Mouse (Mus musculus): Measurements from ENCODE around the gene Ccl2.

The Ccl2 gene

GRCm38 (mm10) chr11:82022504-82023056, 12.8 kb upstream of the Ccl2 start:
- H3K4me3 ChIP-seq (replicated peaks; ENCODE audit: low read length): no peak overlapping the region
- H3K9me3 ChIP-seq (ENCODE audit: low read length): no peaks in the 10 kb centered on the region
- H3K27me3 ChIP-seq (ENCODE audit: insufficient read depth, low read length): no peaks in the 10 kb centered on the region
- no peaks in the 10 kb centered on the region for H3K4me1 ChIP-seq (replicated peaks; ENCODE audit: low read depth, low read length)
- no peaks in the 10 kb centered on the region for H3K36me3 ChIP-seq (ENCODE audit: insufficient read depth, low read length)
- no peak for TF ChIP-seq POU5F1 (IDR thresholded peaks at IDR 0.05; ENCODE audit: borderline replicate concordance, low read length)
- TF ChIP-seq NANOG (IDR thresholded peaks at IDR 0.05; ENCODE audit: borderline replicate concordance, low read length): no peak
- no peak for TF ChIP-seq CTCF (conservative IDR thresholded peaks at IDR 0.05; ENCODE audit: low read length)

- Histone ChIP-seq H3K4me3 (replicated peaks; ENCODE audit: low read length) (no peak overlapping the region), H3K36me3 (ENCODE audit: insufficient read depth, low read length) (no peaks in the 10 kb centered on the region), H3K4me1 (replicated peaks; ENCODE audit: low read depth, low read length) (no peaks in the 10 kb centered on the region), H3K27me3 (ENCODE audit: insufficient read depth, low read length) (no peaks in the 10 kb centered on the region), H3K9me3 (ENCODE audit: low read length) (peaks cover under 1% of the 10 kb centered on the region; the same call in 1 of the 2 replicates)
- TF ChIP-seq CTCF (conservative IDR thresholded peaks at IDR 0.05; ENCODE audit: low read length) (no peak), POU5F1 (IDR thresholded peaks at IDR 0.05; ENCODE audit: borderline replicate concordance, low read length) (no peak), NANOG (IDR thresholded peaks at IDR 0.05; ENCODE audit: borderline replicate concordance, low read length) (no peak)
Observed at GRCm38 (mm10) chr11:82023769-82024168, 11.6 kb upstream of the Ccl2 start.

- TF ChIP-seq NANOG (IDR thresholded peaks at IDR 0.05; ENCODE audit: borderline replicate concordance, low read length) (no peak), CTCF (conservative IDR thresholded peaks at IDR 0.05; ENCODE audit: low read length) (no peak), POU5F1 (IDR thresholded peaks at IDR 0.05; ENCODE audit: borderline replicate concordance, low read length) (no peak)
- H3K9me3 ChIP-seq (ENCODE audit: low read length): peaks cover 14% of the 10 kb centered on the region
- no peaks in the 10 kb centered on the region for H3K36me3 ChIP-seq (ENCODE audit: insufficient read depth, low read length)
- H3K4me1 ChIP-seq (replicated peaks; ENCODE audit: low read depth, low read length): no peaks in the 10 kb centered on the region
- no peak overlapping the region for H3K4me3 ChIP-seq (replicated peaks; ENCODE audit: low read length)
- no peaks in the 10 kb centered on the region for H3K27me3 ChIP-seq (ENCODE audit: insufficient read depth, low read length)
Observed at GRCm38 (mm10) chr11:82030171-82030570, 5.2 kb upstream of the Ccl2 start.

- TF ChIP-seq POU5F1 (IDR thresholded peaks at IDR 0.05; ENCODE audit: borderline replicate concordance, low read length) (no peak), NANOG (IDR thresholded peaks at IDR 0.05; ENCODE audit: borderline replicate concordance, low read length) (no peak), CTCF (conservative IDR thresholded peaks at IDR 0.05; ENCODE audit: low read length) (no peak)
- no peaks in the 10 kb centered on the region for H3K27me3 ChIP-seq (ENCODE audit: insufficient read depth, low read length)
- no peak overlapping the region for H3K4me3 ChIP-seq (replicated peaks; ENCODE audit: low read length)
- peaks cover 14% of the 10 kb centered on the region for H3K9me3 ChIP-seq (ENCODE audit: low read length)
- H3K4me1 ChIP-seq (replicated peaks; ENCODE audit: low read depth, low read length): no peaks in the 10 kb centered on the region
- H3K36me3 ChIP-seq (ENCODE audit: insufficient read depth, low read length): no peaks in the 10 kb centered on the region
Observed at GRCm38 (mm10) chr11:82032136-82032535, 3.2 kb upstream of the Ccl2 start.

- TF ChIP-seq POU5F1 (IDR thresholded peaks at IDR 0.05; ENCODE audit: borderline replicate concordance, low read length): no peak
- no peak for TF ChIP-seq CTCF (conservative IDR thresholded peaks at IDR 0.05; ENCODE audit: low read length)
- no peak for TF ChIP-seq NANOG (IDR thresholded peaks at IDR 0.05; ENCODE audit: borderline replicate concordance, low read length)
- H3K4me1 ChIP-seq (replicated peaks; ENCODE audit: low read depth, low read length): no peaks in the 10 kb centered on the region
- no peak overlapping the region for H3K4me3 ChIP-seq (replicated peaks; ENCODE audit: low read length)
- peaks cover 14% of the 10 kb centered on the region for H3K9me3 ChIP-seq (ENCODE audit: low read length)
- no peaks in the 10 kb centered on the region for H3K27me3 ChIP-seq (ENCODE audit: insufficient read depth, low read length)
- no peaks in the 10 kb centered on the region for H3K36me3 ChIP-seq (ENCODE audit: insufficient read depth, low read length)
Observed at GRCm38 (mm10) chr11:82032678-82033344, 2.6 kb upstream of the Ccl2 start.

- no peak overlapping the region for H3K4me3 ChIP-seq (replicated peaks; ENCODE audit: low read length)
- H3K36me3 ChIP-seq (ENCODE audit: insufficient read depth, low read length): no peaks in the 10 kb centered on the region
- TF ChIP-seq POU5F1 (IDR thresholded peaks at IDR 0.05; ENCODE audit: borderline replicate concordance, low read length): no peak
- no peak for TF ChIP-seq CTCF (conservative IDR thresholded peaks at IDR 0.05; ENCODE audit: low read length)
- no peak for TF ChIP-seq NANOG (IDR thresholded peaks at IDR 0.05; ENCODE audit: borderline replicate concordance, low read length)
- peaks cover 7% of the 10 kb centered on the region for H3K9me3 ChIP-seq (ENCODE audit: low read length)
- H3K27me3 ChIP-seq (ENCODE audit: insufficient read depth, low read length): no peaks in the 10 kb centered on the region
- no peaks in the 10 kb centered on the region for H3K4me1 ChIP-seq (replicated peaks; ENCODE audit: low read depth, low read length)
Observed at GRCm38 (mm10) chr11:82034446-82034845, 925 bp upstream of the Ccl2 start.

- no peak for TF ChIP-seq POU5F1 (IDR thresholded peaks at IDR 0.05; ENCODE audit: borderline replicate concordance, low read length)
- no peak for TF ChIP-seq CTCF (conservative IDR thresholded peaks at IDR 0.05; ENCODE audit: low read length)
- no peak for TF ChIP-seq NANOG (IDR thresholded peaks at IDR 0.05; ENCODE audit: borderline replicate concordance, low read length)
- no peaks in the 10 kb centered on the region for H3K9me3 ChIP-seq (ENCODE audit: low read length)
- no peaks in the 10 kb centered on the region for H3K36me3 ChIP-seq (ENCODE audit: insufficient read depth, low read length)
- no peaks in the 10 kb centered on the region for H3K27me3 ChIP-seq (ENCODE audit: insufficient read depth, low read length)
- no peak overlapping the region for H3K4me3 ChIP-seq (replicated peaks; ENCODE audit: low read length)
- no peaks in the 10 kb centered on the region for H3K4me1 ChIP-seq (replicated peaks; ENCODE audit: low read depth, low read length)
Observed at GRCm38 (mm10) chr11:82035857-82036256, 486 bp downstream of the Ccl2 start.

- Histone ChIP-seq H3K36me3 (ENCODE audit: insufficient read depth, low read length) (no peaks in the 10 kb centered on the region), H3K9me3 (ENCODE audit: low read length) (no peaks in the 10 kb centered on the region), H3K27me3 (ENCODE audit: insufficient read depth, low read length) (no peaks in the 10 kb centered on the region), H3K4me3 (replicated peaks; ENCODE audit: low read length) (no peak within 1 kb of the TSS), H3K4me1 (replicated peaks; ENCODE audit: low read depth, low read length) (no peaks in the 10 kb centered on the region)
- no peak for TF ChIP-seq POU5F1 (IDR thresholded peaks at IDR 0.05; ENCODE audit: borderline replicate concordance, low read length)
Observed at GRCm38 (mm10) chr11:82038535-82038934, 3.2 kb downstream of the Ccl2 start, which contains the start of gene Gm17268. Gm17268 (minus strand) TSS chr11:82038562.
